Mouse (Mus musculus) olfactory bulb, adult 2 months (tissue): ENCODE measurements around the gene Lgals12. TPM values are rescaled to one million over a fixed set of nuclear protein-coding genes. Genes with fewer than 3 reads are reported as not detected.
A peak's percentile ranks its signal among the peaks of the same experiment; 100 is the strongest.

Source experiments
- H3K27ac ChIP-seq: fragments of 200-500 bp; 2 replicates; pipeline ENCODE4 v1.5.1; 2012; ENCODE audit warnings: low read depth, low read length; ENCODE audit not compliant: insufficient read depth
- H3K4me1 ChIP-seq: fragments of 200-500 bp; 2 replicates; pipeline ENCODE4 v1.6.1; 2012; ENCODE audit warnings: low read length; ENCODE audit not compliant: control insufficient read depth, insufficient read depth
- H3K4me3 ChIP-seq: fragments of 200-500 bp; 2 replicates; pipeline ENCODE4 v1.5.1; 2012; ENCODE audit warnings: mild to moderate bottlenecking, low read depth, low read length, moderate library complexity; ENCODE audit not compliant: insufficient read depth
- CTCF ChIP-seq: fragments of 200-500 bp; IDR thresholded peaks from 2 replicates; pipeline ENCODE4 v1.5.1; 2012; ENCODE audit warnings: low read depth, mild to moderate bottlenecking, low read length, moderate library complexity; ENCODE audit not compliant: insufficient read depth
- POLR2A ChIP-seq: fragments of 200-500 bp; IDR thresholded peaks from 2 replicates; pipeline ENCODE4 v1.6.1; 2012; ENCODE audit warnings: mild to moderate bottlenecking, low read depth, low read length, moderate library complexity; ENCODE audit not compliant: insufficient read depth
- WGBS: fragments of 180-500 bp; shearing (Covaris S2); methylation state at CpG from one replicate; pipeline ENCODE4 v1.1.7; 2018; 5-methylcytosine and 5-hydroxymethylcytosine counted together
- polyA plus RNA-seq: library from polyadenylated mRNA; stranded (reverse); fragments of >200 nt; gene quantifications from 2 replicates; pipeline ENCODE4 v1.2.4, GENCODE M21; 2012; ENCODE audit warnings: low replicate concordance; ENCODE audit not compliant: missing spikeins, insufficient read depth, insufficient read length

Lgals12 gene
- not detected in 2 replicates for polyA plus RNA-seq

GRCm38 (mm10) chr19:7606801-7607689 is at the start of gene Lgals12:
Lgals12 (minus strand) TSS chr19:7607193.
- peaks cover 25% of the 10 kb centered on the region for H3K4me1 ChIP-seq
- TF ChIP-seq POLR2A, result no peak
- TF ChIP-seq CTCF, result no peak
- WGBS, result 12% methylated on average over 15 of the region's 15 CpGs
- peak within 1 kb of the TSS; percentile 3 for H3K4me3 ChIP-seq
- peak within 1 kb of the TSS; percentile 34; the same call in 1 of the 2 replicates for H3K27ac ChIP-seq

GRCm38 (mm10) chr19:7648913-7649666 is 42.1 kb upstream of the Lgals12 start:
- H3K4me1 ChIP-seq, result no peaks in the 10 kb centered on the region
- no peak overlapping the region for H3K27ac ChIP-seq
- WGBS, result 79% methylated on average over 8 of the region's 8 CpGs
- TF ChIP-seq CTCF (no peak), POLR2A (no peak)
- no peak overlapping the region for H3K4me3 ChIP-seq

- 70% methylated on average over 1 of the region's 1 CpGs for WGBS
- H3K4me1 ChIP-seq, result no peaks in the 10 kb centered on the region
- TF ChIP-seq POLR2A (no peak), CTCF (no peak)
- H3K4me3 ChIP-seq, result no peak overlapping the region
- no peak overlapping the region for H3K27ac ChIP-seq
Measured at GRCm38 (mm10) chr19:7633786-7634185, 26.8 kb upstream of the Lgals12 start.

- H3K4me3 ChIP-seq, result no peak overlapping the region
- TF ChIP-seq CTCF (no peak), POLR2A (no peak)
- no peak overlapping the region for H3K27ac ChIP-seq
- no peaks in the 10 kb centered on the region for H3K4me1 ChIP-seq
Measured at GRCm38 (mm10) chr19:7633021-7633420, 26.0 kb upstream of the Lgals12 start.

- Histone ChIP-seq H3K4me3 (no peak overlapping the region), H3K4me1 (peaks cover under 1% of the 10 kb centered on the region), H3K27ac (no peak overlapping the region)
- TF ChIP-seq CTCF, result no peak
- no peak for TF ChIP-seq POLR2A
- 26% methylated on average over 7 of the region's 7 CpGs for WGBS
Measured at GRCm38 (mm10) chr19:7617696-7618095, 10.7 kb upstream of the Lgals12 start.

- Histone ChIP-seq H3K4me3 (no peak overlapping the region), H3K4me1 (peaks cover 7% of the 10 kb centered on the region), H3K27ac (no peak overlapping the region)
- no peak for TF ChIP-seq POLR2A
- whole genome bisulfite sequencing, result 41% methylated on average over 3 of the region's 3 CpGs
Measured at GRCm38 (mm10) chr19:7617085-7617484, 10.1 kb upstream of the Lgals12 start.

- TF ChIP-seq POLR2A (no peak), CTCF (no peak)
- Histone ChIP-seq H3K4me1 (peaks cover 9% of the 10 kb centered on the region), H3K27ac (no peak overlapping the region), H3K4me3 (no peak overlapping the region)
- 79% methylated on average over 5 of the region's 5 CpGs for WGBS
Measured at GRCm38 (mm10) chr19:7616231-7616930, 9.4 kb upstream of the Lgals12 start.

- Histone ChIP-seq H3K4me1 (peaks cover 9% of the 10 kb centered on the region), H3K27ac (no peak overlapping the region), H3K4me3 (no peak overlapping the region)
- WGBS, result 88% methylated on average over 7 of the region's 7 CpGs
- TF ChIP-seq CTCF (no peak), POLR2A (no peak)
Measured at GRCm38 (mm10) chr19:7613151-7613550, 6.2 kb upstream of the Lgals12 start.
